ENCODE assay signal across 16 mouse cellular contexts in genomic region chr5:86072756-86073386, GRCm38 (mm10). TPM values are rescaled to one million over a fixed set of nuclear protein-coding genes. Genes with fewer than 3 reads are reported as not detected.
"Had no signal": no experiment of that assay in that cellular context is flagged by ENCODE, and none has a peak within 500 bp of the region (broad histone marks: within the 10 kb centered on the region; RNA-seq: fewer than 3 reads in every experiment).

No protein-coding gene starts in this region.

- ATAC-seq: midbrain, embryonic 15.5 days had no signal

- H3K27ac ChIP-seq: limb, embryonic 13.5 days; liver, embryonic 14.5 days; lung, embryonic 15.5 days; midbrain, embryonic 15.5 days; neural tube, embryonic 13.5 days had no signal

- H3K4me1 ChIP-seq: limb, embryonic 13.5 days; lung, embryonic 15.5 days; midbrain, embryonic 15.5 days; neural tube, embryonic 13.5 days had no signal

- H3K27me3 ChIP-seq: limb, embryonic 13.5 days; lung, embryonic 15.5 days; midbrain, embryonic 15.5 days; neural tube, embryonic 13.5 days had no signal

- H3K36me3 ChIP-seq: limb, embryonic 13.5 days; lung, embryonic 15.5 days; midbrain, embryonic 15.5 days; neural tube, embryonic 13.5 days had no signal

- H3K9ac ChIP-seq: limb, embryonic 13.5 days; liver, embryonic 14.5 days; lung, embryonic 15.5 days; midbrain, embryonic 15.5 days; neural tube, embryonic 13.5 days had no signal

- H3K9me3 ChIP-seq: limb, embryonic 13.5 days; lung, embryonic 15.5 days; midbrain, embryonic 15.5 days; neural tube, embryonic 13.5 days had no signal

- DNase-seq: kidney, adult 18-20 months; kidney, postnatal 14 days; left cerebral cortex, postnatal 4 days; retina, postnatal 1 day; right cerebral cortex, postnatal 4 days; spleen, adult 18-20 months; thymus, postnatal 36 days had no signal

- H3K4me3 ChIP-seq: limb, embryonic 13.5 days; lung, embryonic 15.5 days; midbrain, embryonic 15.5 days; neural tube, embryonic 13.5 days had no signal

- H3K4me2 ChIP-seq: limb, embryonic 13.5 days; lung, embryonic 15.5 days; midbrain, embryonic 11.5 days; midbrain, embryonic 15.5 days; neural tube, embryonic 13.5 days had no signal

RNA-seq across cellular contexts. Expression of gene Stap1, which starts 1.3 kb away (rescaled TPM):
- total RNA-seq: layer of hippocampus, postnatal 14 days; left cerebral cortex, adult 18-20 months; left cerebral cortex, postnatal 10 days; left cerebral cortex, postnatal 4 days had no signal
